Mouse (Mus musculus) lung, adult 2 months (tissue): ENCODE results near the gene Sidt1.

Source experiments
- CTCF ChIP-seq: fragments of 200-500 bp; IDR thresholded peaks from 2 replicates; pipeline ENCODE4 v1.5.1; 2011; ENCODE audit warnings: mild to moderate bottlenecking, low read length, control low read depth; ENCODE audit not compliant: insufficient read depth
- POLR2A ChIP-seq: fragments of 200-500 bp; IDR thresholded peaks from 2 replicates; pipeline ENCODE4 v1.6.1; 2011; ENCODE audit warnings: low read depth, mild to moderate bottlenecking, control low read depth, low read length, borderline replicate concordance; ENCODE audit errors: extremely low read depth

DNA sequence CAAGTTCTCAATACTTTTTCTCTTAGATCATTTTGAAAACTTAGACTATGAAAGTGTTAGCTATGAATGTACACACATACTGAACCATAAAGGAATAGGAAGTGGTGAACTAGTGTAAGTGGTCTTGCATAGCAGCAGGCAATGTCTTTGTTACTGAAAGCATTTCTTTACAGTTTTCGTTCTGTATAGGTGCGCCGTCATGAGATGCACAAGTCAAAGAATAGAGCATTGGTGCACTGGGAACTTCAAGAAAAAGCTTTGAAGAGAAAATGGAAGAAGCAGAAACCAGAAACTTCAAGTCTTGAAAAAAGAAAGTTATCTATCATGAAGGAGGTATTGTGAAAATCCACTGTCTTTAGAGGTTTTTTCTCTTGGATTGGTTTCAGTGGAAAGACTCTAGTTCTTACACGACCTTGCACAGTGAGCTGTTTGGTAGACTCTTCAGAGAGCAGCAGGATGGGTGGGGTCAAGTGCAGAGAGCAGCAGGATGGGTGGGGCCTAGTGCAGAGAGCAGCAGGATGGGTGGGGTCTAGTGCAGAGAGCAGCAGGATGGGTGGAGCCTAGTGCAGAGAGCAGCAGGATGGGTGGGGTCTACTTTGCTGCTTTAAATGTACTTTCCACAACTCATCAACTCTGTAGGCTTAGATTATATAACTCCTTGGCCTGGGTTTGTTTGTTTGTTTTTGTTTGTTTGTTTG is 24.7 kb upstream of the Sidt1 start:
- TF ChIP-seq CTCF: no peak
- TF ChIP-seq POLR2A: no peak; the same call in 1 of the 2 replicates
